Mouse (Mus musculus) limb, embryonic 13.5 days (tissue): ENCODE measurements at regions not wholly inside any gene's neighbourhood (a gene's known extent, or its start where the extent isn't known, plus 50 kb on each side); places are given as distances from the start of the nearest gene placed in this dataset.
A peak's percentile ranks its signal among the peaks of the same experiment; 100 is the strongest.

ENCODE experiments used
- ATAC-seq: fragments of 200-750 bp; cut with Nextera tagmentation; 2 replicates; pipeline ENCODE4 v1.8.0; 2017; ENCODE audit warnings: low read depth, moderate number of reproducible peaks, moderate TSS enrichment; ENCODE audit not compliant: low FRiP score
- H3K27ac ChIP-seq: fragments of 300-500 bp; sonication (generic); 2 replicates; pipeline ENCODE4 v1.5.1; 2015; ENCODE audit warnings: inconsistent platforms, mild to moderate bottlenecking, moderate library complexity
- H3K27me3 ChIP-seq: fragments of 300-500 bp; sonication (generic); 2 replicates; pipeline ENCODE4 v1.6.1; 2015; ENCODE audit warnings: mild to moderate bottlenecking, inconsistent platforms
- H3K36me3 ChIP-seq: fragments of 300-500 bp; sonication (generic); 2 replicates; pipeline ENCODE4 v1.6.1; 2015; ENCODE audit warnings: inconsistent platforms, mild to moderate bottlenecking, moderate library complexity
- H3K4me1 ChIP-seq: fragments of 300-500 bp; sonication (generic); 2 replicates; pipeline ENCODE4 v1.6.1; 2015; ENCODE audit warnings: inconsistent platforms
- H3K4me2 ChIP-seq: fragments of 300-500 bp; sonication (generic); replicated peaks from 2 replicates; pipeline ENCODE4 v1.6.1; 2015; ENCODE audit warnings: inconsistent platforms, mild to moderate bottlenecking, moderate library complexity
- H3K4me3 ChIP-seq: fragments of 300-500 bp; sonication (generic); 2 replicates; pipeline ENCODE4 v1.5.1; 2015; ENCODE audit warnings: moderate library complexity, mild to moderate bottlenecking, inconsistent platforms
- H3K9ac ChIP-seq: fragments of 300-500 bp; sonication (generic); 2 replicates; pipeline ENCODE4 v1.6.1; 2015; ENCODE audit warnings: mild to moderate bottlenecking, inconsistent platforms
- H3K9me3 ChIP-seq: fragments of 300-500 bp; sonication (generic); 2 replicates; pipeline ENCODE4 v1.6.1; 2016; ENCODE audit warnings: inconsistent platforms
- WGBS: fragments of 180-500 bp; shearing (Covaris S2); methylation state at CpG from one replicate; pipeline ENCODE4 v1.1.7; 2015; 5-methylcytosine and 5-hydroxymethylcytosine counted together

GRCm38 (mm10) chr13:78576300-78577296 is 377.0 kb upstream of the Nr2f1 start:
- WGBS: 59% methylated on average over 9 of the region's 9 CpGs
- Histone ChIP-seq H3K9ac (no peak overlapping the region), H3K27ac (no peak overlapping the region), H3K9me3 (no peaks in the 10 kb centered on the region), H3K4me2 (no peak overlapping the region), H3K4me1 (peaks cover 3% of the 10 kb centered on the region; the same call in 1 of the 2 replicates), H3K36me3 (no peaks in the 10 kb centered on the region), H3K27me3 (no peaks in the 10 kb centered on the region), H3K4me3 (no peak overlapping the region)
- no peak for ATAC-seq

DNA sequence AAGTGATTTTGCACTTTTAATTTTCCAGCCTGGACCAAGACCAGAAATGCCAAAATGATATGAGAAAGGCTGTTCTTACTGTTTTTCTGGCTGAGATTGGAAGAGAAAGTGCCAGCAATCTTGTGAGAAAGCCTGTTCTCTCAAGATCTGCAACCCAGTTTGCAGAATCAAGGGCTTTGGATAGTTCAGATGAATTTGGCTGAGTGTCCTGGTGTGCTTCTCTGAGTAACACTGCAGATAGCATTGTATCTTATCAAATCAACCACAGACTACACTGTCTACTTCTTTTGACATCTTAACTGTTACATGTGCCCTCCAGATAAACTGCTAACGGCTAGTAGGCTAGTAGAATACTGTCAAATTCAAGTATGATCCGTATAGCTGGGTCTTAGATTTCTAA is 371.5 kb upstream of the Nr2f1 start:
- Histone ChIP-seq H3K27ac (no peak overlapping the region), H3K36me3 (no peaks in the 10 kb centered on the region), H3K9ac (no peak overlapping the region), H3K4me1 (no peaks in the 10 kb centered on the region), H3K27me3 (no peaks in the 10 kb centered on the region), H3K4me2 (no peak overlapping the region), H3K9me3 (no peaks in the 10 kb centered on the region), H3K4me3 (no peak overlapping the region)
- 74% methylated on average over 2 of the region's 2 CpGs for WGBS
- no peak for ATAC-seq

- Histone ChIP-seq H3K27me3 (no peaks in the 10 kb centered on the region), H3K4me3 (no peak overlapping the region), H3K27ac (no peak overlapping the region), H3K9me3 (no peaks in the 10 kb centered on the region), H3K4me1 (no peaks in the 10 kb centered on the region), H3K36me3 (no peaks in the 10 kb centered on the region), H3K4me2 (no peak overlapping the region), H3K9ac (no peak overlapping the region)
- WGBS: 34% methylated on average over 2 of the region's 2 CpGs
- no peak for ATAC-seq
These were observed 324.9 kb upstream of the Nr2f1 start for GRCm38 (mm10) chr13:78524446-78524937.

- Histone ChIP-seq H3K4me3 (no peak overlapping the region), H3K4me2 (no peak overlapping the region), H3K4me1 (no peaks in the 10 kb centered on the region), H3K27me3 (no peaks in the 10 kb centered on the region), H3K9ac (no peak overlapping the region), H3K36me3 (no peaks in the 10 kb centered on the region), H3K27ac (no peak overlapping the region), H3K9me3 (no peaks in the 10 kb centered on the region)
- 91% methylated on average over 1 of the region's 1 CpGs for WGBS
- no peak for ATAC-seq
These were observed 321.2 kb upstream of the Nr2f1 start for GRCm38 (mm10) chr13:78520771-78521170.

DNA sequence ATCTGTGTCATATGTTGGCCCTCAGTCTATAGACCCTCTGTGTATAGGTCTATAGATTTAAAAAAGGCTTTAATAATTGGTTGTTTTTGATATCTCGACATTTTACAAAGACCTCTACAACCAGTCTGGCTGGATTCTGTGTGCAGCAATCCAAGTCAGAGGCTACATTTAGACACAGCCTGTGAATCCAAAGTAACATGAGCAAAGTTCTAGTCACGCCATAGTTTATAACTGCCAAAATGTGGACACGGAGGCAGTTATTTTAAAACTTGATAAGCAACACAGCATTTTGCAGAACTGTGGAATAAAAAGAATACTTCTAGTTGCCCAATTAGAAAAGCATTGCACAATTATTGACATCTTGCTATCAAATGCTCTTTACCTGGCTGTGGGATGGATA is 320.6 kb upstream of the Nr2f1 start:
- H3K9ac ChIP-seq: no peak overlapping the region
- no peak overlapping the region for H3K4me2 ChIP-seq
- no peaks in the 10 kb centered on the region for H3K4me1 ChIP-seq
- ATAC-seq: no peak
- no peaks in the 10 kb centered on the region for H3K36me3 ChIP-seq
- no peaks in the 10 kb centered on the region for H3K27me3 ChIP-seq
- no peak overlapping the region for H3K27ac ChIP-seq
- no peak overlapping the region for H3K4me3 ChIP-seq
- no peaks in the 10 kb centered on the region for H3K9me3 ChIP-seq
- 88% methylated on average over 3 of the region's 3 CpGs for WGBS

DNA sequence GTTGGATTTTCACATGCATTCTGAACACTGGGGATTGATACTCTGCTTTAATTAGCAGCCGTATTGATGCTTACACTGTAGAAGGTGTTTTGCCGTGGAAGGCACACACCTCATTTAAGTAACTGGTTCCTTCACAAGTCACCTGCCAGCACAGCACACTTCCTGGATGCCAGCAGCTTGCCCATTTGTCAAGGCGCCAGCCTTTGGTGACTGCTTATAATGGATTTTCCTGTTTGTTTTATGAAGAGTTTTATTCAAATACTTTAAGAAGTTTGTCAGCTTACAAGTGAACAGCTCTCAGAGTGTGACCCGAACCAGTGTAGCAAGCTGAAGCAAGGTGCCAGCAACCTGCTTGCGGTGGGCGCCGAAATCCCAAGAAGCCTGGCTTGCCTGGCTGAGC is 301.0 kb upstream of the Nr2f1 start:
- no peak overlapping the region for H3K4me2 ChIP-seq
- no peak overlapping the region for H3K4me3 ChIP-seq
- ATAC-seq: no peak
- WGBS: 80% methylated on average over 7 of the region's 7 CpGs
- H3K4me1 ChIP-seq: no peaks in the 10 kb centered on the region
- H3K9me3 ChIP-seq: no peaks in the 10 kb centered on the region; the same call in 1 of the 2 replicates
- H3K36me3 ChIP-seq: no peaks in the 10 kb centered on the region
- H3K9ac ChIP-seq: no peak overlapping the region
- H3K27me3 ChIP-seq: no peaks in the 10 kb centered on the region
- no peak overlapping the region for H3K27ac ChIP-seq

DNA sequence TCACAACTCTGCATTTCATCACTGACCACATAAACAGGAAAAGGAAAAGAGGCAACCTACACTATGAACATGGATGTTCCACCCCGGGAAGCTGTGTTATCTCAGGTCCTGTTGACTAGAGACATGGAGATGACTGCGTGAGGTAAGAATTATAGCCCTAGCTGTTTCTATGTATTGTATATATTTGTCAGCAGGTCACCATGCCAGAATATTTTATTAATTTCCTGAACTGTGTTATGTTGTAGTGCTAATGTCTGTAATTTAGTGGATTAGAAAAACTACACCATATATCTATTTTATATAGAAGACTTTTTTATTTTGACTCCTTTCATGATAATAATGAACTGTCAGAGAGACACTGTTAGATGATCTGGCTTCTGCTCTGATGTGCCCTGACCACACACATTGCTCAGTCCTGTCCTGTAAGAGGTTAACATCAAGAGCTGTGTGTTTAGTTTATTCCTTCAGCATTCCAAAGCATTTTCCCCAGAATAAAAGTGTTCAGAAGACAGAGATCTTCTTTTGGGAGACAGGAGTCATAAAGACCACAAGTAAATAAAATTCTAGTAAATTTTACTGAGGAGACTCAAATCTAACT is 284.3 kb upstream of the Nr2f1 start:
- no peak overlapping the region; the same call in 1 of the 2 replicates for H3K27ac ChIP-seq
- H3K9me3 ChIP-seq: no peaks in the 10 kb centered on the region
- no peak overlapping the region for H3K4me3 ChIP-seq
- H3K9ac ChIP-seq: no peak overlapping the region
- ATAC-seq: no peak
- no peaks in the 10 kb centered on the region for H3K36me3 ChIP-seq
- 71% methylated on average over 2 of the region's 2 CpGs for WGBS
- H3K4me1 ChIP-seq: peaks cover 10% of the 10 kb centered on the region; the same call in 1 of the 2 replicates
- H3K27me3 ChIP-seq: no peaks in the 10 kb centered on the region
- peak overlapping the region; percentile 32 for H3K4me2 ChIP-seq

GRCm38 (mm10) chr13:78482929-78483759 is 283.6 kb upstream of the Nr2f1 start:
- WGBS: 35% methylated on average over 9 of the region's 9 CpGs
- peak overlapping the region; percentile 32 for H3K4me2 ChIP-seq
- no peaks in the 10 kb centered on the region for H3K36me3 ChIP-seq
- no peaks in the 10 kb centered on the region for H3K9me3 ChIP-seq
- no peak overlapping the region for H3K9ac ChIP-seq
- peak; percentile 91 for ATAC-seq
- no peak overlapping the region; the same call in 1 of the 2 replicates for H3K27ac ChIP-seq
- H3K27me3 ChIP-seq: no peaks in the 10 kb centered on the region
- no peak overlapping the region for H3K4me3 ChIP-seq
- H3K4me1 ChIP-seq: peaks cover 10% of the 10 kb centered on the region; the same call in 1 of the 2 replicates

- 0 out of 2 replicates have a peak, but pooled peaks cover 2% of the 10 kb centered on the region for H3K4me1 ChIP-seq
- no peak overlapping the region for H3K4me3 ChIP-seq
These were observed 251.9 kb upstream of the Nr2f1 start for GRCm38 (mm10) chr13:78451333-78452070.

DNA sequence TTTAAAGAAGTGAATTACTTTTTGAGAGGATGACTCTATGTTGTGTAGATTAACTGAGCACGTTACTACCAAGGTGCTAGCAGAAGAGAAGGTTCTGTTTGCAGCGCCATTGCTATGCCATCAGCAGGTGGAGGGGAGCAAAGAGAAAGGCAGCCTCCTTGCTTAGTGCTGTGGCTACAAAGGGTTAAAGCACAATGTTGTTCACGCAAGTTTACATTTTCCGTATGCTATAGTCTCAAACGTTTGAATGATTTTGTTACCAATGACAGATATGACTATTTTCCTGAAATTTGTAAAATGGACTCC is 247.1 kb upstream of the Nr2f1 start:
- no peaks in the 10 kb centered on the region for H3K9me3 ChIP-seq
- H3K4me3 ChIP-seq: no peak overlapping the region
- H3K4me1 ChIP-seq: peaks cover 22% of the 10 kb centered on the region
- H3K27ac ChIP-seq: no peak overlapping the region
- WGBS: 36% methylated on average over 5 of the region's 5 CpGs
- H3K27me3 ChIP-seq: 0 out of 2 replicates have a peak, but pooled peaks cover 2% of the 10 kb centered on the region
- peak; percentile 26; the same call in 1 of the 2 replicates for ATAC-seq
- H3K9ac ChIP-seq: no peak overlapping the region
- no peaks in the 10 kb centered on the region for H3K36me3 ChIP-seq
- H3K4me2 ChIP-seq: peak overlapping the region; percentile 47

More at GRCm38 (mm10) chr13:78451333-78452070, 251.9 kb upstream of the Nr2f1 start:
- 52% methylated on average over 2 of the region's 2 CpGs for WGBS
- no peak overlapping the region for H3K27ac ChIP-seq
- no peaks in the 10 kb centered on the region for H3K9me3 ChIP-seq
- no peak for ATAC-seq
- no peaks in the 10 kb centered on the region for H3K36me3 ChIP-seq
- H3K27me3 ChIP-seq: 0 out of 2 replicates have a peak, but pooled peaks cover 2% of the 10 kb centered on the region
- no peak overlapping the region for H3K4me2 ChIP-seq
- no peak overlapping the region for H3K9ac ChIP-seq
